Mouse (Mus musculus) intestine, embryonic 14.5 days (tissue): Measurements from ENCODE around the gene Trim27. TPM values are rescaled to one million over a fixed set of nuclear protein-coding genes. Genes with fewer than 3 reads are reported as not detected.

Experiments used
- ATAC-seq: fragments of 200-750 bp; cut with Nextera tagmentation; replicated peaks from 2 replicates; pipeline ENCODE4 v1.8.0; 2017; ENCODE audit warnings: low read depth, moderate number of reproducible peaks, moderate TSS enrichment, moderate library complexity; ENCODE audit not compliant: low FRiP score, low TSS enrichment
- DNase-seq: peaks from one replicate; pipeline ENCODE4 v3.0.0-alpha.2; 2018; ENCODE audit warnings: low spot score
- H3K27ac ChIP-seq: fragments of 300-500 bp; sonication (generic); 2 replicates; pipeline ENCODE4 v1.5.1; 2014; ENCODE audit warnings: low read depth, mild to moderate bottlenecking, control low read depth
- H3K27me3 ChIP-seq: fragments of 300-500 bp; sonication (generic); replicated peaks from 2 replicates; pipeline ENCODE4 v1.6.1; 2014; ENCODE audit warnings: low read length, control low read depth; ENCODE audit not compliant: control insufficient read depth, insufficient read depth
- H3K36me3 ChIP-seq: fragments of 300-500 bp; sonication (generic); 2 replicates; pipeline ENCODE4 v1.6.1; 2014; ENCODE audit warnings: low read length, control low read depth; ENCODE audit not compliant: control insufficient read depth, insufficient read depth
- H3K4me1 ChIP-seq: fragments of 300-500 bp; sonication (generic); replicated peaks from 2 replicates; pipeline ENCODE4 v1.6.1; 2014; ENCODE audit warnings: low read length, control low read depth, mixed read lengths; ENCODE audit not compliant: control insufficient read depth, insufficient read depth
- H3K4me2 ChIP-seq: fragments of 300-500 bp; sonication (generic); 2 replicates; pipeline ENCODE4 v1.6.1; 2014; ENCODE audit warnings: low read length
- H3K4me3 ChIP-seq: fragments of 300-500 bp; sonication (generic); 2 replicates; pipeline ENCODE4 v1.5.1; 2014; ENCODE audit warnings: low read depth, low read length, control low read depth, mixed read lengths
- H3K9ac ChIP-seq: fragments of 300-500 bp; sonication (generic); 2 replicates; pipeline ENCODE4 v1.6.1; 2014; ENCODE audit warnings: mild to moderate bottlenecking, low read length
- H3K9me3 ChIP-seq: fragments of 300-500 bp; sonication (generic); 2 replicates; pipeline ENCODE4 v1.6.1; 2016; ENCODE audit warnings: low read length, control low read depth; ENCODE audit not compliant: control insufficient read depth
- WGBS: fragments of 180-500 bp; shearing (Covaris S2); extraction: QIAGEN DNeasy Blood & Tissue Kit; methylation state at CpG from one replicate; pipeline ENCODE4 v1.1.7; 2014; 5-methylcytosine and 5-hydroxymethylcytosine counted together
- polyA plus RNA-seq: library from polyadenylated mRNA; unstranded; fragments of >200 nt; fragmentation: Nextera tagmentation; extraction: Ambion mirVana; gene quantifications from 2 replicates; pipeline ENCODE4 v1.2.1, GENCODE M21; 2014

Trim27 gene
- polyA plus RNA-seq, 1 experiment from 2014 or later, result 169 TPM

DNA sequence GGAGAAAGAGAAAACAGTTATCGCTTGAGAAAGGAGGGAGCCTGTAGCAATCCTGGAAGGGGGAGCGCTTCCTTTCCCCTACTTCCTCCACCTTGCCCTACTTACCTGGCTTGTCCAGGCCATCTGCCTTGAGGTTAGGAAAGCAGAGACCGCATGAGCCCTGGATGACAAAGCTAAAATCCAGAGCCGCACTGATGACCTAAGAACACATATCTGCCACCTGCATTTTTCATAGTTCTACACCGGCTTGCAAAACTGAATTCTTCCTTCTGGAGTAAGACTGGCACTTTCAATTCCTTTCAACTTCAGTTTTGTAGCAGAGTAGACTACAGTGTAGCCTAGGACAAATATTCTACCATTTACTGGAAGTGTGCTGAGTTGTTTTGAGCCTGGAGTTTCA, 881 bp upstream of the Trim27 start:
- peak; percentile 45 for DNase-seq
- H3K9me3 ChIP-seq, result no peaks in the 10 kb centered on the region
- peaks cover 14% of the 10 kb centered on the region for H3K4me1 ChIP-seq
- 75% methylated on average over 5 of the region's 5 CpGs for WGBS
- ATAC-seq, result no peak
- peaks cover 19% of the 10 kb centered on the region for H3K36me3 ChIP-seq
- no peak overlapping the region for H3K4me3 ChIP-seq
- H3K9ac ChIP-seq, result no peak overlapping the region
- H3K4me2 ChIP-seq, result no peak overlapping the region
- H3K27ac ChIP-seq, result peak overlapping the region; percentile 77
- no peaks in the 10 kb centered on the region for H3K27me3 ChIP-seq

DNA sequence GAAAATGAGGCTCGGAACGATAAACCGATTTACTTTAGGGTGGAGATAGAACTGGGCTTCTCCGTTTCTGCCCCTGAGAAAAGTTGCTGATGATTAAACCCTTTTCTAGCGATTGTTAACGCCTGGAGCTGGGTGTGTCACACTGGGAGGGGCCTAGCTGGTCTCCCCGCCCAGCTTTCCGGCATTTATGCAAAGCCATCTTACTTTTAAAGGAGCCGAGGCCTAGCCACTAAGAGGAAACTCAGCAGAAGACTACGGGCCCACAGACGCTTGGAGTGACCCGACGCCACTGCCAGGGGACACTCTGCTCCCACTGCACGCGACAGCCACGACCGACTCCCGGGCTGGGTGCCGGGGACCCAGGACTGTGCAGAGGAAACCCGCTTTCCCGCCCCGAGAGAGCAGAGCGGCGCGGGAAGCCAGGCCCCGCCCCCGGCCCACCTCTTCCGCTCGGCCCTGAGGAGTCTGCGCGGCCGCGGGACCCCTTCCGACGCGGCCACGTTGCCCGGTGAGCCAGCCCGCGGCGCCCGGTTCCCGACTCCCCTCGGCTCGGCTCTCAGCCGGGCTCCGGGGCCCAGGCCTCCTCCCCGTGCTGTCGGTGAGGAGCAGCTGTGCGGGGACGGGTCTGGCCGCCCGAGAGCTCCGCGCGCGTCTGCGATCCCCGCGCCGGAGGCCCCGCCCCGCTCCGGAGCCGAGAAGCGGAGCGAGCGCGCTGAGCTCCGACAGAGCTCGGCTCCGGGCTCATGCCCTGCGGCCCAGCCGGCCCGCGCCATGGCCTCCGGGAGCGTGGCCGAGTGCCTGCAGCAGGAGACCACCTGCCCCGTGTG, 692 bp downstream of the Trim27 start:
- H3K9ac ChIP-seq, result peak overlapping the region; percentile 95
- H3K36me3 ChIP-seq, result peaks cover 34% of the 10 kb centered on the region
- ATAC-seq (peak; percentile 93), DNase-seq (peak; percentile 97)
- peaks cover 14% of the 10 kb centered on the region for H3K4me1 ChIP-seq
- under 1% methylated on average over 79 of the region's 80 CpGs for WGBS
- H3K9me3 ChIP-seq, result no peaks in the 10 kb centered on the region
- no peaks in the 10 kb centered on the region for H3K27me3 ChIP-seq
- H3K27ac ChIP-seq, result peak overlapping the region; percentile 96
- peak overlapping the region; percentile 100 for H3K4me3 ChIP-seq
- H3K4me2 ChIP-seq, result peak overlapping the region; percentile 86

DNA sequence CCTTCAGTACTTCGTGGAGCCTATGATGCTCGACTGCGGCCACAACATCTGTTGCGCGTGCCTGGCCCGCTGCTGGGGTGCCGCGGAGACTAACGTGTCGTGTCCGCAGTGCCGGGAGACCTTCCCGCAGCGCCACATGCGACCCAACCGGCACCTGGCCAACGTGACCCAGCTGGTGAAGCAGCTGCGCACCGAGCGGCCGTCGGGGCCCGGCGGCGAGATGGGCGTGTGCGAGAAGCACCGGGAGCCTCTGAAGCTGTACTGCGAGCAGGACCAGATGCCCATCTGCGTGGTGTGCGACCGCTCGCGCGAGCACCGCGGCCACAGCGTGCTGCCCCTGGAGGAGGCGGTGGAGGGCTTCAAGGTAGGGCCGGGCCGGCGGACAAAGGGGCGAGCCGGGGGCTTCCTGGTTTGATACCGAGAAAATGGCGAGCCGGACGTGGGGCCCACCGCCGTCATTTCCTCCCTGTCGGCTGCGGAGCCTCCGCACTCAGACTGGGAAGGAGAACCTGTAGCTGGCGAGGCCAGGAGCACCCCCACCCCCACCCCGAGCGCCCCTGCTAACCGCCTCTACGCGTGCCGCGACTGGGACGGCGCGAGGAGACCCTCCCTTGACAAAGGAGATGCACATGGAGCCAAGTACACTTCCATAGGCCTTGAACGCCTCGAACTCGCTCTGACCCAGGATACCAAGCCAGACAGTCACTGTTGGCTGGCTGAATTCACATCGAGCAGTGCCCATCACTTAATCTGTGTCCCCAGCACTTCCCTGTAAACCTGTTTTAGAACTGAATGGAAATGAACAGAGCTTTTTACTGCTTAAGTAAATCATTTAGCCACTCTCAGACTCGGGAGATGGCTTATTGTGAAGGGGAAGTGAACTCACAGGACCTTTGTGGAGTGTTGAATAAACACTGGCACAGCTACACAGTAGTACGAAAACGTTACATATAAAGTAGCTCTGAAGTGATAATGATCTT, 1.6 kb downstream of the Trim27 start:
- Histone ChIP-seq H3K9me3 (no peaks in the 10 kb centered on the region), H3K36me3 (peaks cover 44% of the 10 kb centered on the region), H3K4me2 (peak overlapping the region; percentile 86), H3K4me3 (peak overlapping the region; percentile 100), H3K9ac (peak overlapping the region; percentile 95), H3K27me3 (no peaks in the 10 kb centered on the region), H3K27ac (peak overlapping the region; percentile 96), H3K4me1 (peaks cover 19% of the 10 kb centered on the region)
- WGBS, result under 1% methylated on average over 67 of the region's 71 CpGs
- ATAC-seq (peak; percentile 32), DNase-seq (peak; percentile 79)

DNA sequence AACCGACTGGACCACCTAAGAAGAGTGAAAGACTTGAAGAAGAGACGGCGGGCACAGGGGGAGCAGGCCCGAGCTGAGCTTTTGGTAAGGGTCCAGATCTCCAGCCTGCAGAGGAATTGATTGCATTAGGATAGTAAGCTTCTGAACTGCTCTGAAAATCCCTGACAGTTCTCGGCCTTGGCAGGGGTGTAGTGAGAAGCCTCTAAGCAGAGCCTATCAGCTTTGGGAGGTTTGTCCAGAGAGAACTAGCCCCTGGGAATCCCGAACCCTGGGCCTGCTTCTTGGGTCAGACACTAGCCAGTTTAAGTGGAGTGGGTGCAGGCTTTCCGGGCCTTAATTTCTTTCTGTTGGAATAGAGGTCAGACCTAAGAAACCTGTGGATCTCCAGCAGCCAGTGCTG, 2.8 kb downstream of the Trim27 start:
- H3K27ac ChIP-seq, result no peak overlapping the region
- 63% methylated on average over 7 of the region's 7 CpGs for WGBS
- peaks cover 55% of the 10 kb centered on the region for H3K36me3 ChIP-seq
- no peaks in the 10 kb centered on the region for H3K27me3 ChIP-seq
- H3K4me2 ChIP-seq, result peak overlapping the region; percentile 86
- H3K4me3 ChIP-seq, result peak overlapping the region; percentile 100
- H3K4me1 ChIP-seq, result peaks cover 19% of the 10 kb centered on the region
- peak overlapping the region; percentile 95 for H3K9ac ChIP-seq
- ATAC-seq (no peak), DNase-seq (no peak)
- H3K9me3 ChIP-seq, result no peaks in the 10 kb centered on the region

GRCm38 (mm10) chr13:21183066-21183465, 3.8 kb downstream of the Trim27 start:
- no peaks in the 10 kb centered on the region for H3K27me3 ChIP-seq
- WGBS, result 91% methylated on average over 6 of the region's 6 CpGs
- no peak overlapping the region for H3K9ac ChIP-seq
- H3K27ac ChIP-seq, result no peak overlapping the region
- H3K4me3 ChIP-seq, result 0 out of 2 replicates have a peak overlapping the region, but pooled peaks have one; percentile 100
- ATAC-seq, result no peak
- peaks cover 19% of the 10 kb centered on the region for H3K4me1 ChIP-seq
- peak overlapping the region; percentile 86; the same call in 1 of the 2 replicates for H3K4me2 ChIP-seq
- H3K9me3 ChIP-seq, result no peaks in the 10 kb centered on the region
- no peak for DNase-seq
- peaks cover 66% of the 10 kb centered on the region for H3K36me3 ChIP-seq

DNA sequence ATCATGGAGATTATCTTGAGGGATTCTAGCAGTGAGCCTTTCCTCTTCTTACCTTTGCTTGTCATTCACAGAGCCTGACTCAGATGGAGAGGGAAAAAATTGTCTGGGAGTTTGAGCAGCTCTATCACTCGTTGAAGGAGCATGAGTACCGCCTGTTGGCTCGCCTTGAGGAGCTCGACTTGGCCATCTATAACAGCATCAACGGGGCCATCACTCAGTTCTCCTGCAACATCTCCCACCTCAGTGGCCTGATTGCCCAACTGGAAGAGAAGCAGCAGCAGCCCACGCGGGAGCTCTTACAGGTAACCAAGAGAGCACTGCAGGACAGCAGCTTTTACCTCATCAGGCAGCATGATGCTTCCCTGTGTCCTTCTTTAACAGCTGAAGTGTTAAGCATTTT, 4.4 kb downstream of the Trim27 start:
- Histone ChIP-seq H3K4me1 (peaks cover 19% of the 10 kb centered on the region), H3K4me3 (peak overlapping the region; percentile 2; the same call in 1 of the 2 replicates), H3K36me3 (peaks cover 72% of the 10 kb centered on the region), H3K27me3 (no peaks in the 10 kb centered on the region), H3K27ac (no peak overlapping the region), H3K9me3 (no peaks in the 10 kb centered on the region), H3K4me2 (no peak overlapping the region), H3K9ac (no peak overlapping the region)
- 90% methylated on average over 7 of the region's 7 CpGs for WGBS
- DNase-seq (peak; percentile 38), ATAC-seq (no peak)

DNA sequence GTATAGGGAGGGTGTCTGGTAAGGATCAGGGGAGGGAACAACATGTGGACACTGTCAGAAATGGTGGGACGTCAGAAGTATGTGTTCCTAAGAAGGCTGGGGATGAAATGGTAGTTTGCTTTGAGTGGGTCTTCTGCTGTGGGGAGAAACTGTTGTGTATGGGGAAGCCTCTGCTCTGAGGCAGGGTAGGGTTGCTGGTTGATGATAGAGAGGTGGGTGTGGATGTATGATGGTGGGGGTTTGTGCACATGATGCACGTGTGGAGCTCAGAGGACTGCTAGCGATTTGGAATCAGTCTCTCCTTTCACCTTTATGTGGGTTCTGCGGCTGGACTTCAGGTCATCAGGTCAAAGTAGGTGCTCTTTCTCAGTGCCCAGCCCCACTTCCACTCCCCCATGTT, 6.3 kb downstream of the Trim27 start:
- H3K9me3 ChIP-seq, result no peaks in the 10 kb centered on the region
- ATAC-seq (no peak), DNase-seq (peak; percentile 25)
- no peak overlapping the region for H3K4me3 ChIP-seq
- WGBS, result 72% methylated on average over 4 of the region's 4 CpGs
- peaks cover 90% of the 10 kb centered on the region for H3K36me3 ChIP-seq
- no peak overlapping the region for H3K27ac ChIP-seq
- no peak overlapping the region for H3K4me2 ChIP-seq
- peaks cover 19% of the 10 kb centered on the region for H3K4me1 ChIP-seq
- no peaks in the 10 kb centered on the region for H3K27me3 ChIP-seq
- H3K9ac ChIP-seq, result no peak overlapping the region

- ATAC-seq (no peak), DNase-seq (no peak)
- no peak overlapping the region for H3K9ac ChIP-seq
- H3K4me1 ChIP-seq, result peaks cover 6% of the 10 kb centered on the region; the same call in 1 of the 2 replicates
- 75% methylated on average over 10 of the region's 10 CpGs for WGBS
- no peaks in the 10 kb centered on the region for H3K9me3 ChIP-seq
- H3K4me2 ChIP-seq, result no peak overlapping the region
- H3K27ac ChIP-seq, result no peak overlapping the region
- no peak overlapping the region for H3K4me3 ChIP-seq
- H3K36me3 ChIP-seq, result peaks cover 51% of the 10 kb centered on the region
- H3K27me3 ChIP-seq, result no peaks in the 10 kb centered on the region
These were observed 16.4 kb downstream of the Trim27 start for GRCm38 (mm10) chr13:21195406-21196228.
